Mouse (Mus musculus) CD8-positive naive resting alpha-beta T cell, adult 57 days (primary cell): ENCODE measurements around the gene Fbxl16. TPM values are rescaled to one million over a fixed set of nuclear protein-coding genes. Genes with fewer than 3 reads are reported as not detected.

ENCODE experiments used
- total RNA-seq: library from RNA; stranded (reverse); gene quantifications from one replicate; pipeline ENCODE4 v1.2.4, GENCODE M21; 2023

Gene Fbxl16
- total RNA-seq, 1 experiment from 2014 or later, result not detected

Other genes starting within 250 kb of the Fbxl16 start
- 0.43 TPM for gene Sox8, start 238.4 kb upstream of the Fbxl16 start, total RNA-seq
- gene Lmf1, start 230.0 kb upstream of the Fbxl16 start, total RNA-seq, result 33.3 TPM
- not detected for gene Gng13, start 91.9 kb upstream of the Fbxl16 start, total RNA-seq
- 10.9 TPM for gene Chtf18, start 81.7 kb upstream of the Fbxl16 start, total RNA-seq
- 4.2 TPM for gene Rpusd1, start 81.4 kb upstream of the Fbxl16 start, total RNA-seq
- not detected for gene Mslnl, start 73.0 kb upstream of the Fbxl16 start, total RNA-seq
- not detected for gene Msln, start 54.7 kb upstream of the Fbxl16 start, total RNA-seq
- gene Narfl, start 35.3 kb upstream of the Fbxl16 start, total RNA-seq, result 26.5 TPM
- gene Haghl, start 23.4 kb upstream of the Fbxl16 start, total RNA-seq, result 21.2 TPM
- not detected for gene Ccdc78, start 22.5 kb upstream of the Fbxl16 start, total RNA-seq
- 44.7 TPM for gene Fam173a, start 16.2 kb upstream of the Fbxl16 start, total RNA-seq
- not detected for gene AC134908.4, start 13.4 kb upstream of the Fbxl16 start, total RNA-seq
- gene Metrn, start 11.9 kb upstream of the Fbxl16 start, total RNA-seq, result 22.7 TPM
- gene Wdr24, start 14.5 kb downstream of the Fbxl16 start, total RNA-seq, result 22.7 TPM
- gene Jmjd8, start 19.8 kb downstream of the Fbxl16 start, total RNA-seq, result 32.0 TPM
- gene Stub1, start 24.3 kb downstream of the Fbxl16 start, total RNA-seq, result 61.9 TPM
- gene Rhbdl1, start 28.2 kb downstream of the Fbxl16 start, total RNA-seq, result 7.2 TPM
- gene Gm20683, start 32.7 kb downstream of the Fbxl16 start, total RNA-seq, result 9.9 TPM
- 72.3 TPM for gene Rhot2, start 35.8 kb downstream of the Fbxl16 start, total RNA-seq
- 28.9 TPM for gene Wdr90, start 52.4 kb downstream of the Fbxl16 start, total RNA-seq
- gene Mcrip2, start 59.7 kb downstream of the Fbxl16 start, total RNA-seq, result 8.2 TPM
- gene Mettl26, start 66.0 kb downstream of the Fbxl16 start, total RNA-seq, result 29.2 TPM
- gene Wfikkn1, start 71.8 kb downstream of the Fbxl16 start, total RNA-seq, result 5.9 TPM
- 23.6 TPM for gene Rab40c, start 110.6 kb downstream of the Fbxl16 start, total RNA-seq
- gene Pigq, start 135.9 kb downstream of the Fbxl16 start, total RNA-seq, result 55.6 TPM
- gene Nhlrc4, start 135.9 kb downstream of the Fbxl16 start, total RNA-seq, result not detected
- gene A930017K11Rik, start 143.5 kb downstream of the Fbxl16 start, total RNA-seq, result not detected
- gene Capn15, start 176.7 kb downstream of the Fbxl16 start, total RNA-seq, result 39.1 TPM